Mouse (Mus musculus): ENCODE measurements around the gene Pip4k2b.

The Pip4k2b gene

GRCm38 (mm10) chr11:97666794-97667193 lies 77.7 kb downstream of the Pip4k2b start:
- DNase-seq (ENCODE audit: low spot score in 2 of 2) = no peak

DNA sequence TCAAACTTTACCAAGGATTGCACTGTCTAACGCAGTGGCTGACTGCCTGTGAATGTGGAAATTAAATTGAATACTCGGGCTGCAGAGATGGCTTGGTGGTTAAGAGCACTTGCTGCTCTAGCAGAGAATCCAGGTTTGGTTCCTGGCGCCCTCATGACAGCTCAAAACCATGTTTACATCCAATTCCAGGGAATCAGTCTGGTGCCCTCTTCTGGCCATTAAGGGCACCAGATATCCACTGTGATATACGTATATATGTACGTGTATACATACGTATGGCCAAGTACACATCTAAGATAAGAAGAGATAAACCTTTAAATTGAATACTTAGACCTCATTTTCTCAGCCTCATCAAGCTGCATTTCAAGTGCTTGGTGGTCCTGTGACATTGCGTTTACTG lies 78.3 kb downstream of the Pip4k2b start:
- DNase-seq (ENCODE audit: low spot score in 2 of 2) = no peak

DNA sequence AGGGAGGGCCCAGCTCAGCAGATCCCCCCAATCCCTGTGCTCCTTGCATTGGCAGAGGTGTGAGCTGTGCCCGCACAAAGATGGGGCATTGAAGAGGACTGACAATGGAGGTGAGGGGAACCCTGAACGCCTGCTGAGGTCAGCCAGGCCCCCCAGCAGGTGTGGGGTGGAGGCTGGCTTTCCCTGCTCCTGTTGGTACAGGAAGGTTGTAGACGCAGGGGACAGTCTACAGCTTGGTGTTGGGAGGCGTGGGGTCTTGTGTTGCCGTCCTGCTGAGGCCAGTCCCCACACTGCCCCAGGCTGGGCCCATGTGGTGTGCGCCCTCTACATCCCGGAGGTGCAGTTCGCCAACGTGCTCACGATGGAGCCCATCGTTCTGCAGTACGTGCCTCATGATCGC lies 79.1 kb downstream of the Pip4k2b start:
- no peak for DNase-seq (ENCODE audit: low spot score in 2 of 2)

All from urinary bladder, postnatal 4 days (tissue).